Mouse (Mus musculus) limb, embryonic 13.5 days (tissue): Measurements from ENCODE around the gene Gm45140. TPM values are rescaled to one million over a fixed set of nuclear protein-coding genes. Genes with fewer than 3 reads are reported as not detected.

Experiments used
- ATAC-seq: fragments of 200-750 bp; cut with Nextera tagmentation; 2 replicates; pipeline ENCODE4 v1.8.0; 2017; ENCODE audit warnings: low read depth, moderate number of reproducible peaks, moderate TSS enrichment; ENCODE audit not compliant: low FRiP score
- H3K27ac ChIP-seq: fragments of 300-500 bp; sonication (generic); 2 replicates; pipeline ENCODE4 v1.5.1; 2015; ENCODE audit warnings: inconsistent platforms, mild to moderate bottlenecking, moderate library complexity
- H3K27me3 ChIP-seq: fragments of 300-500 bp; sonication (generic); 2 replicates; pipeline ENCODE4 v1.6.1; 2015; ENCODE audit warnings: mild to moderate bottlenecking, inconsistent platforms
- H3K36me3 ChIP-seq: fragments of 300-500 bp; sonication (generic); 2 replicates; pipeline ENCODE4 v1.6.1; 2015; ENCODE audit warnings: inconsistent platforms, mild to moderate bottlenecking, moderate library complexity
- H3K4me1 ChIP-seq: fragments of 300-500 bp; sonication (generic); 2 replicates; pipeline ENCODE4 v1.6.1; 2015; ENCODE audit warnings: inconsistent platforms
- H3K4me2 ChIP-seq: fragments of 300-500 bp; sonication (generic); replicated peaks from 2 replicates; pipeline ENCODE4 v1.6.1; 2015; ENCODE audit warnings: inconsistent platforms, mild to moderate bottlenecking, moderate library complexity
- H3K4me3 ChIP-seq: fragments of 300-500 bp; sonication (generic); 2 replicates; pipeline ENCODE4 v1.5.1; 2015; ENCODE audit warnings: moderate library complexity, mild to moderate bottlenecking, inconsistent platforms
- H3K9ac ChIP-seq: fragments of 300-500 bp; sonication (generic); 2 replicates; pipeline ENCODE4 v1.6.1; 2015; ENCODE audit warnings: mild to moderate bottlenecking, inconsistent platforms
- H3K9me3 ChIP-seq: fragments of 300-500 bp; sonication (generic); 2 replicates; pipeline ENCODE4 v1.6.1; 2016; ENCODE audit warnings: inconsistent platforms
- WGBS: fragments of 180-500 bp; shearing (Covaris S2); methylation state at CpG from one replicate; pipeline ENCODE4 v1.1.7; 2015; 5-methylcytosine and 5-hydroxymethylcytosine counted together
- polyA plus RNA-seq: library from polyadenylated mRNA; unstranded; fragments of >200 nt; fragmentation: Nextera tagmentation; extraction: Ambion mirVana; gene quantifications from 2 replicates; pipeline ENCODE4 v1.2.1, GENCODE M21; 2015

Gene Gm45140
- polyA plus RNA-seq: 3.7 and 6.8 TPM in 2 replicates

DNA sequence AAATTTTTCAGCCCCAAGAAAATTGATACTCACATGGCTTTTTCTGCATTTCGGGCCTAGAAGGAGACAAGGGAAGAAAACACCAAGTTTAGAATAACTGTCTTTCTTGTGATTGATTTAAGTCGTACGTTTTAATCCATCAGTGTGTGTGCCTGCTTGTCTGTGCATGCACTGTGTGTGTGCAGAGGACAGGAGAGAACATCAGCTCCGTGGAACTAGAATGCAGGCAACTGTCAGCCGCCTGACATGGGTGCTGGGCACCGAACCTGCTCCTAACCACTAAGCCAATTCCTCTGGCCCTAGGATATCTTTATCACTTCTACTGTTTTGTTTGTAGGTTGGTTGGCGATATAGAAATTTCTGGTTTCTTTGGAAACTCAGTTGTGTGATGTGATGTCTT lies at the start of gene Gm45140:
Gene Gm45140 (minus strand): TSS at position 101 of the 400 bp plus-strand sequence.
- Histone ChIP-seq H3K4me2 (no peak within 1 kb of the TSS), H3K36me3 (peaks cover 46% of the 10 kb centered on the region), H3K4me3 (no peak within 1 kb of the TSS), H3K27ac (no peak within 1 kb of the TSS), H3K27me3 (no peaks in the 10 kb centered on the region), H3K9me3 (no peaks in the 10 kb centered on the region), H3K4me1 (peaks cover 14% of the 10 kb centered on the region), H3K9ac (no peak within 1 kb of the TSS)
- WGBS: 92% methylated on average over 7 of the region's 7 CpGs
- no peak for ATAC-seq

DNA sequence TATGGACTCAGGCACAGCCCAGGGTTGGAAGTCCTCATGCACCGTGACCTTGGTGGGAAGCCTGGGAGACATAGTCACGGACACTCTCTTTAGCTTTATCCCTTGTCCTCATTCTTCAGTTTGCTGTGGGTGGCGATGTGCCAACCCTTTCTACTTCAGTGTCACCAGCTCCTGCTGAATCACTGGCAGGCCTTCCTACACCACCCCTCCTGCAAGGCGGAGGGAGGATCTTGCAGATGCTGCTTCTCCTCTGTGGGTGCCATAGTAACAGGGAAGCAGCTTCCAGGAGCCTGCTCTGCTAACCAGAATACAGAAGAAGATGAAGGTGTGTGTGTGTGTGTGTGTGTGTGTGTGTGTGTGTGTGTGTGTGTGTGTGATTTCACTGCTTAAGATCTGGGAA lies 47.2 kb upstream of the Gm45140 start:
- Histone ChIP-seq H3K4me2 (no peak overlapping the region), H3K27me3 (no peaks in the 10 kb centered on the region), H3K4me3 (no peak overlapping the region), H3K27ac (no peak overlapping the region), H3K36me3 (no peaks in the 10 kb centered on the region), H3K9me3 (no peaks in the 10 kb centered on the region), H3K4me1 (no peaks in the 10 kb centered on the region), H3K9ac (no peak overlapping the region)
- ATAC-seq: no peak
- 67% methylated on average over 4 of the region's 4 CpGs for WGBS

- WGBS: 76% methylated on average over 3 of the region's 3 CpGs
- H3K9me3 ChIP-seq: no peaks in the 10 kb centered on the region
- no peak for ATAC-seq
- no peak overlapping the region for H3K4me3 ChIP-seq
- no peak overlapping the region for H3K27ac ChIP-seq
- no peaks in the 10 kb centered on the region for H3K27me3 ChIP-seq
- no peaks in the 10 kb centered on the region for H3K36me3 ChIP-seq
- H3K4me1 ChIP-seq: no peaks in the 10 kb centered on the region
- H3K9ac ChIP-seq: no peak overlapping the region
- no peak overlapping the region for H3K4me2 ChIP-seq
Measured at GRCm38 (mm10) chr6:87882221-87882620, 46.6 kb upstream of the Gm45140 start.

GRCm38 (mm10) chr6:87879628-87880027 lies 44.0 kb upstream of the Gm45140 start:
- Histone ChIP-seq H3K27ac (no peak overlapping the region), H3K27me3 (no peaks in the 10 kb centered on the region), H3K4me3 (no peak overlapping the region), H3K4me2 (no peak overlapping the region), H3K36me3 (no peaks in the 10 kb centered on the region), H3K4me1 (no peaks in the 10 kb centered on the region), H3K9ac (no peak overlapping the region), H3K9me3 (no peaks in the 10 kb centered on the region)
- WGBS: 69% methylated on average over 3 of the region's 3 CpGs
- ATAC-seq: no peak

GRCm38 (mm10) chr6:87879010-87879409 lies 43.4 kb upstream of the Gm45140 start:
- Histone ChIP-seq H3K4me3 (no peak overlapping the region), H3K27me3 (no peaks in the 10 kb centered on the region), H3K36me3 (no peaks in the 10 kb centered on the region), H3K4me1 (no peaks in the 10 kb centered on the region), H3K9ac (no peak overlapping the region), H3K27ac (no peak overlapping the region), H3K9me3 (no peaks in the 10 kb centered on the region), H3K4me2 (no peak overlapping the region)
- no peak for ATAC-seq
- WGBS: 32% methylated on average over 4 of the region's 4 CpGs

DNA sequence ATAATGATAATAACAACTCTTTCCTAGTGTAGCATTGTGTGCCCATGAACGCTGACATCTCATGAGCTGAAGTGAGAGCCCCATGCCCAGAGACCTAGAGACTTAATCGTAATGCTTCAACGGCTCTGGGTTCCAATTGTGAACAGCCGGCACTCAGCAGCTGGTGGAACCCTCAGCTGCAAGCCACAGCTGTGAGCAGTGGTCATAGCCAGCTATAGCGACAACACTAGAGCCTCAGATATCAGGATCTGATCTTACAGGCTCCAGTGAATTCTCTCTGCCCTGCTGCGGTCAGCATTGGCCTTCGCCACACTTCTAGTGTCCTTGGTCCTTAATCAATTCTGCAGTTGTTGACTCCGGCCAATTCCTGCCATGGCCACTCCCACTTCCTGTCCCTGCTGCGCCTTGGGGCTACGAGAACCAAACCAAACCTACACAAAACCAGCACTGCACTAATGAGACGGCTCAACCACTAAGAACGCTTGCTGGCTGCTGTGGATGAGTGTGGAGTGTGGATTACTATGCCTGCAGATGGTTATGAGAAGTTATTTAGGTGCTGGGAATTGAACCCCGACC lies 40.6 kb upstream of the Gm45140 start:
- WGBS: 67% methylated on average over 13 of the region's 13 CpGs
- Histone ChIP-seq H3K4me3 (no peak overlapping the region), H3K4me1 (no peaks in the 10 kb centered on the region), H3K9ac (no peak overlapping the region), H3K9me3 (no peaks in the 10 kb centered on the region), H3K27me3 (no peaks in the 10 kb centered on the region), H3K27ac (no peak overlapping the region), H3K36me3 (no peaks in the 10 kb centered on the region), H3K4me2 (no peak overlapping the region)
- no peak for ATAC-seq

DNA sequence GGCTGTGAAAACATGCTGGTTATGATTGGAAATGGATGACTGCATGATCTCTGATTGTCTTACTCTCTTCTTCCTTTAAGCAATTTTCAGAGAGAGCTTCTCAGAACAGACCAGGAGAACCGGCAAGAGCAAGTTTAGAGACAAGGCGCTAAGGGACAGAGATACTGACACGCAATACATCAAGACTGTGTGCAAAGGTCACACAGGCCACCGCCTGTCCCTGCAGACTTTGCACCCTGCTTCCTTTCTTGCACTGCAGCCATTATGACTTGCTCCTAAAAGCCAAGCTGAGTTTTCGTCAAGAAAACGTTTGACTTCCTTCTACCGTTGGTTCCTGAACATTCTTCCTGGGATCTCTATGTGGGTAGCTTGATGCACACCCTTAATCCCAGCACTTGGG lies 40.0 kb upstream of the Gm45140 start:
- 83% methylated on average over 7 of the region's 7 CpGs for WGBS
- H3K4me2 ChIP-seq: no peak overlapping the region
- no peak overlapping the region for H3K4me3 ChIP-seq
- no peaks in the 10 kb centered on the region for H3K9me3 ChIP-seq
- no peak overlapping the region for H3K27ac ChIP-seq
- no peaks in the 10 kb centered on the region for H3K27me3 ChIP-seq
- H3K9ac ChIP-seq: no peak overlapping the region
- no peak for ATAC-seq
- no peaks in the 10 kb centered on the region for H3K4me1 ChIP-seq
- no peaks in the 10 kb centered on the region for H3K36me3 ChIP-seq

DNA sequence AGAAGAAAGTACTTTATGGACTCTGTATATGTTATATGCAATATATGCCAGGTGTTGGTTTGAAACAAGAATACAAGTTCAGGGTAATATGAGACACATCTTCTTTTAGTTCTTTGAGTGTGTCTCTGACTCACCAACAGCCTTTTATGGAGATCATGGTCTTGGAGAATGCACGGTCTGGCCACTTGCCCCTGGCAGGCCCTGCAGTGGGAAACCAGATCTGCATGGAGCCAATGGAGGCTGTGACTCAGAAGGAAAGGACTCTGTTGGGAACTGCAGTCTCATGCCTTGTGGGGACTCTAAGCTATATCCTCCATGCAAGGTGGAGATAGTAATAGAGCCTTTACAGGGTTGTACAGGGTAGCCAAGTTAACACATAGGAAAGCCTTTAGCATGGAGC lies 39.5 kb upstream of the Gm45140 start:
- ATAC-seq: no peak
- WGBS: 65% methylated on average over 1 of the region's 1 CpGs

GRCm38 (mm10) chr6:87873963-87874362 lies 38.4 kb upstream of the Gm45140 start:
- WGBS: 82% methylated on average over 2 of the region's 2 CpGs
- H3K9me3 ChIP-seq: no peaks in the 10 kb centered on the region
- no peak for ATAC-seq
- H3K9ac ChIP-seq: no peak overlapping the region
- H3K4me2 ChIP-seq: no peak overlapping the region
- H3K36me3 ChIP-seq: no peaks in the 10 kb centered on the region
- H3K27me3 ChIP-seq: no peaks in the 10 kb centered on the region
- no peaks in the 10 kb centered on the region for H3K4me1 ChIP-seq
- no peak overlapping the region for H3K27ac ChIP-seq
- no peak overlapping the region for H3K4me3 ChIP-seq

More for the DNA sequence above, 39.5 kb upstream of the Gm45140 start:
- Histone ChIP-seq H3K4me1 (no peaks in the 10 kb centered on the region), H3K4me2 (no peak overlapping the region), H3K36me3 (no peaks in the 10 kb centered on the region), H3K4me3 (no peak overlapping the region), H3K9ac (no peak overlapping the region), H3K9me3 (no peaks in the 10 kb centered on the region), H3K27ac (no peak overlapping the region), H3K27me3 (no peaks in the 10 kb centered on the region)

DNA sequence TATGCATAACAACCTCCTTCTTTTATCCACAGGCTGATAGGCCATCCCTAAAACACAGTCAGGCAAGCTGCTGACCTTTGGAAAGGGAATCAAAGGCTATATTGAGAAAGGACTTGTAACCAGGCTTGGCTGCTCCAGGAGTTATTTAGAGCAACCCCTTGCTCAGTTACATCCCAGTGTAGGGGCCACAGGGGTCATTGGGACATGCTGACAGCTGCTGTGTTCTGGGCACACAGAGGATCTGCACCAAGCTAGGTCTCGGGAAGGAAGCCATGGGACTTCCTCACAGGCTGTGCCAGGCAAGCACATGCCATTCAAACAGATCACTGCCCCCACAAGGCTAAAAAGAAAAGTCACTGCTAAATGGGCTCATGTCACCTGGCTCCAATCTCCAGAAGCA lies 37.5 kb upstream of the Gm45140 start:
- Histone ChIP-seq H3K27ac (no peak overlapping the region), H3K4me1 (no peaks in the 10 kb centered on the region), H3K4me2 (no peak overlapping the region), H3K4me3 (no peak overlapping the region), H3K9me3 (no peaks in the 10 kb centered on the region), H3K27me3 (no peaks in the 10 kb centered on the region), H3K36me3 (no peaks in the 10 kb centered on the region), H3K9ac (no peak overlapping the region)
- ATAC-seq: no peak
- WGBS: 54% methylated on average over 1 of the region's 1 CpGs

DNA sequence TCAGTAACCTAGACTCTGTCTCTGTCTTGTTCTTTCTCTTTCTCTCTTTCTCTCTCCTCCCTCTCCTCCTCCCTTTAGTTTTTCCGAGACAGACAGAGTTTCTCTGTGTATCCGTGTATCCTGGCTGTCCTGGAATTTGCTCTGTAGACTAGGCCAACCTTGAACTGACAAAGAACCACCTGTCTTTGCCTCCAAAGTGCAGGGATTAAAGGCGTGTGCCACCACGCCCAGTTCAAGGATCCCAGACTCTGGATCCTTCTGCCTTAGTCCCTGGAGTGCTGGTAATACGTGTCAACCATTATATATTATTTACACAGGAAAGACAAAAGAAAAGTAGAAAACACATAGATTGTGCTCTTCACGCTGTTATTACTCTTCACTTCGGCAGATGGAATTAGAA lies 35.6 kb upstream of the Gm45140 start:
- Histone ChIP-seq H3K9ac (no peak overlapping the region), H3K9me3 (no peaks in the 10 kb centered on the region), H3K4me2 (no peak overlapping the region), H3K4me3 (no peak overlapping the region), H3K4me1 (no peaks in the 10 kb centered on the region), H3K27ac (no peak overlapping the region), H3K27me3 (no peaks in the 10 kb centered on the region), H3K36me3 (no peaks in the 10 kb centered on the region)
- 88% methylated on average over 7 of the region's 7 CpGs for WGBS
- ATAC-seq: no peak

- Histone ChIP-seq H3K36me3 (no peaks in the 10 kb centered on the region), H3K27me3 (no peaks in the 10 kb centered on the region), H3K4me1 (no peaks in the 10 kb centered on the region), H3K4me2 (no peak overlapping the region), H3K9ac (no peak overlapping the region), H3K27ac (no peak overlapping the region), H3K9me3 (no peaks in the 10 kb centered on the region), H3K4me3 (no peak overlapping the region)
- WGBS: 85% methylated on average over 1 of the region's 1 CpGs
- ATAC-seq: no peak
Measured at GRCm38 (mm10) chr6:87870440-87870839, 34.8 kb upstream of the Gm45140 start.

DNA sequence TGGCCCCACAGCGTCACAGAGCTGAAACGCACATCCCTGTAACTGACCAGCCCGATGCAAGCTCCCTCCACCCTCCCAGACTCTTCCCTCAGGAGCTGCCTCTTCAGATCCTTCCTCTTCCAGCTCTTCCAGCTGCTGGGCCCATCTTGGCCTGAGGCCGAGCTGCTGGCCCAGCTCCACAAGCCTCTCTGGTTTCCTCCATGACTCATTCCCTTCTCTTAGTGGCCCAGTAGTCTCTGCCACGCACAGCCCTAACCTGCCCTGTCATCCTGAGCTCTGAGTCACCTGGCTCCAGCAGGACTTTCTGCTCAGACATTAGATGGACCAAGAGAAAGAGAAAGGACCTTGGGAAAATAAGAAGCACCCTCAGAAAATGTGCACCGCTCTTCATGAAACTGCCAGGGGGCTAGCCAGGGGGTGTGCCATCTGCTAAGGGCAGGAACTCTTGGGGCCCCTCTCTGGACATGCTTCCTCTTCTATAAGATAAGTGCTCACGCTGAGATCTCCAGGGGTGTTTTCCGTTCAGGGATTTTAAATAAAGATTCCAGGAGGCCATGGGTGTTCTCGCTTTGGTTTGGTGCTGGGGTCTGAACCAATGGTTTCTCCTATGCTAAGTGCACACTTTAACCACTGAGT lies 33.4 kb upstream of the Gm45140 start:
- Histone ChIP-seq H3K27me3 (no peaks in the 10 kb centered on the region), H3K36me3 (no peaks in the 10 kb centered on the region), H3K4me1 (no peaks in the 10 kb centered on the region), H3K27ac (no peak overlapping the region), H3K4me3 (no peak overlapping the region), H3K9ac (no peak overlapping the region), H3K9me3 (no peaks in the 10 kb centered on the region), H3K4me2 (no peak overlapping the region)
- ATAC-seq: no peak
- WGBS: 80% methylated on average over 9 of the region's 9 CpGs
